Mouse (Mus musculus) hindbrain, embryonic 12.5 days (tissue): Measurements from ENCODE around the gene Hoxd3. TPM values are rescaled to one million over a fixed set of nuclear protein-coding genes. Genes with fewer than 3 reads are reported as not detected.

ENCODE experiments used
- ATAC-seq: fragments of 200-750 bp; cut with Nextera tagmentation; 2 replicates; pipeline ENCODE4 v1.8.0; 2017; ENCODE audit warnings: moderate TSS enrichment; ENCODE audit not compliant: low FRiP score
- H3K27ac ChIP-seq: fragments of 300-500 bp; sonication (generic); 2 replicates; pipeline ENCODE4 v1.5.1; 2016; ENCODE audit warnings: mild to moderate bottlenecking
- H3K27me3 ChIP-seq: fragments of 300-500 bp; sonication (generic); 2 replicates; pipeline ENCODE4 v1.6.1; 2016; ENCODE audit warnings: mild to moderate bottlenecking
- H3K36me3 ChIP-seq: fragments of 300-500 bp; sonication (generic); 2 replicates; pipeline ENCODE4 v1.6.1; 2016; ENCODE audit warnings: mild to moderate bottlenecking
- H3K4me1 ChIP-seq: fragments of 300-500 bp; sonication (generic); 2 replicates; pipeline ENCODE4 v1.6.1; 2016
- H3K4me2 ChIP-seq: fragments of 300-500 bp; sonication (generic); replicated peaks from 2 replicates; pipeline ENCODE4 v1.6.1; 2016; ENCODE audit warnings: mild to moderate bottlenecking
- H3K4me3 ChIP-seq: fragments of 300-500 bp; sonication (generic); 2 replicates; pipeline ENCODE4 v1.5.1; 2016; ENCODE audit warnings: mild to moderate bottlenecking
- H3K9ac ChIP-seq: fragments of 300-500 bp; sonication (generic); 2 replicates; pipeline ENCODE4 v1.6.1; 2016; ENCODE audit warnings: mild to moderate bottlenecking, moderate library complexity
- H3K9me3 ChIP-seq: fragments of 300-500 bp; sonication (generic); replicated peaks from 2 replicates; pipeline ENCODE4 v1.6.1; 2016; ENCODE audit warnings: mild to moderate bottlenecking
- WGBS: fragments of 180-500 bp; shearing (Covaris S2); methylation state at CpG from one replicate; pipeline ENCODE4 v1.1.7; 2016; 5-methylcytosine and 5-hydroxymethylcytosine counted together
- microRNA counts: library from miRNA; unstranded; fragments of <30 nt; microRNA quantifications from one replicate; lab custom pipeline; 2017
- microRNA-seq: library from miRNA; unstranded; fragments of <30 nt; microRNA quantifications from one replicate; pipeline ENCODE4, GENCODE M21; 2017
- polyA plus RNA-seq: library from polyadenylated mRNA; unstranded; fragments of >200 nt; fragmentation: Nextera tagmentation; extraction: Ambion mirVana; gene quantifications from 2 replicates; pipeline ENCODE4 v1.2.1, GENCODE M21; 2016

Hoxd3 gene
- polyA plus RNA-seq, 1 experiment from 2014 or later: 69.6 TPM

- no peak overlapping the region for H3K4me2 ChIP-seq
- H3K27me3 ChIP-seq: no peaks in the 10 kb centered on the region; the same call in 1 of the 2 replicates
- no peak overlapping the region for H3K27ac ChIP-seq
- no peak for ATAC-seq
- no peaks in the 10 kb centered on the region for H3K4me1 ChIP-seq
- H3K36me3 ChIP-seq: no peaks in the 10 kb centered on the region
- WGBS: 68% methylated on average over 13 of the region's 13 CpGs
- no peak overlapping the region for H3K9ac ChIP-seq
- no peak overlapping the region for H3K4me3 ChIP-seq
- no peaks in the 10 kb centered on the region for H3K9me3 ChIP-seq
These were observed 66.0 kb downstream of the Hoxd3 start for GRCm38 (mm10) chr2:74777536-74778275.

- Histone ChIP-seq H3K4me3 (no peak overlapping the region), H3K9ac (no peak overlapping the region), H3K9me3 (no peaks in the 10 kb centered on the region), H3K4me1 (no peaks in the 10 kb centered on the region), H3K4me2 (no peak overlapping the region), H3K27me3 (no peaks in the 10 kb centered on the region), H3K27ac (no peak overlapping the region), H3K36me3 (no peaks in the 10 kb centered on the region)
- WGBS: 88% methylated on average over 5 of the region's 5 CpGs
- ATAC-seq: no peak
These were observed 69.7 kb downstream of the Hoxd3 start for GRCm38 (mm10) chr2:74781386-74781785.

GRCm38 (mm10) chr2:74795531-74795930 lies 83.8 kb downstream of the Hoxd3 start:
- no peak overlapping the region for H3K4me3 ChIP-seq
- no peak for ATAC-seq
- no peaks in the 10 kb centered on the region for H3K9me3 ChIP-seq
- H3K36me3 ChIP-seq: no peaks in the 10 kb centered on the region
- H3K27me3 ChIP-seq: no peaks in the 10 kb centered on the region
- no peak overlapping the region for H3K27ac ChIP-seq
- no peak overlapping the region for H3K9ac ChIP-seq
- H3K4me2 ChIP-seq: no peak overlapping the region
- H3K4me1 ChIP-seq: no peaks in the 10 kb centered on the region
- 72% methylated on average over 7 of the region's 7 CpGs for WGBS

MicroRNAs within 50 kb of the gene (microRNA counts, 519-probe panel; counts per million panel counts)
- 4,735 counts per million, percentile 88 among the panel's probes with 10 or more counts for microRNA mmu-miR-10b (lab: Ali Mortazavi, UCI)

Small RNAs within 50 kb of the gene (microRNA-seq; reads per million reads assigned to microRNA genes)
- not detected for gene Gm44463
- 15,548 reads per million, percentile 97 among the genes with 10 or more reads in this experiment for gene Mir10b

Other genes starting within 250 kb of the Hoxd3 start
- gene Lnpk, start 132.5 kb upstream of the Hoxd3 start, polyA plus RNA-seq: 57.8 and 61.1 TPM in 2 replicates
- 2.7 and 3.2 TPM in 2 replicates for gene Evx2, start 52.4 kb upstream of the Hoxd3 start, polyA plus RNA-seq
- not detected in 2 replicates for gene Hoxd13, start 43.6 kb upstream of the Hoxd3 start, polyA plus RNA-seq
- gene Hoxd12, start 36.9 kb upstream of the Hoxd3 start, polyA plus RNA-seq: not detected in 2 replicates
- gene Hoxd11, start 32.4 kb upstream of the Hoxd3 start, polyA plus RNA-seq: not detected in 2 replicates
- gene Hoxd10, start 20.0 kb upstream of the Hoxd3 start, polyA plus RNA-seq: not detected in 2 replicates
- 0.10 TPM in 1 of 2 replicates, not detected in the other for gene Hoxd9, start 14.2 kb upstream of the Hoxd3 start, polyA plus RNA-seq
- gene Hoxd8, start 7.3 kb upstream of the Hoxd3 start, polyA plus RNA-seq: 0.14 and 0.46 TPM in 2 replicates
- gene Hoxd4, start within 50 bp of the Hoxd3 start, polyA plus RNA-seq: 3.6 and 4.6 TPM in 2 replicates
- 0.66 and 1.1 TPM in 2 replicates for gene Gm28230, start 14.8 kb downstream of the Hoxd3 start, polyA plus RNA-seq
- gene Hoxd1, start 51.1 kb downstream of the Hoxd3 start, polyA plus RNA-seq: 2.5 and 3.3 TPM in 2 replicates
- 131 TPM in 2 replicates for gene Mtx2, start 113.9 kb downstream of the Hoxd3 start, polyA plus RNA-seq